Mouse (Mus musculus) cerebellum, postnatal 25 days (tissue): ENCODE data around the gene Rps21.

Experiments used
- DNase-seq, 2 experiments: peaks; one replicate each; pipeline ENCODE4 v3.0.0; 2021; ENCODE audit warnings: mixed read lengths in 2 of 2

Gene Rps21

GRCm38 (mm10) chr2:180259826-180260609 is 2.8 kb downstream of the Rps21 start:
- peak in 1 of 2 experiments; percentile 9 for DNase-seq

- peak in 1 of 2 experiments; percentile 7 for DNase-seq
Measured at GRCm38 (mm10) chr2:180260610-180261480, 3.7 kb downstream of the Rps21 start.

GRCm38 (mm10) chr2:180261901-180262300 is 4.7 kb downstream of the Rps21 start:
- DNase-seq, result peak in 1 of 2 experiments; percentile 36

- DNase-seq, result no peak
Measured at GRCm38 (mm10) chr2:180262441-180262840, 5.3 kb downstream of the Rps21 start.

- peak in 1 of 2 experiments; percentile 6 for DNase-seq
Measured at GRCm38 (mm10) chr2:180262891-180263290, 5.7 kb downstream of the Rps21 start.

- no peak for DNase-seq
Measured at GRCm38 (mm10) chr2:180267955-180268354, 10.8 kb downstream of the Rps21 start.

- DNase-seq, result no peak
Measured at GRCm38 (mm10) chr2:180269329-180269728, 12.2 kb downstream of the Rps21 start.

GRCm38 (mm10) chr2:180270537-180271255 is 13.5 kb downstream of the Rps21 start:
- no peak for DNase-seq

GRCm38 (mm10) chr2:180271804-180272395 is 14.7 kb downstream of the Rps21 start:
- peak in 1 of 2 experiments; percentile 31 for DNase-seq

GRCm38 (mm10) chr2:180272884-180273321 is 15.7 kb downstream of the Rps21 start:
- no peak for DNase-seq

- DNase-seq, result peak; percentile 89 to 95
Measured at GRCm38 (mm10) chr2:180273394-180274244, 16.4 kb downstream of the Rps21 start, which contains the start of gene Cables2. Cables2 (minus strand) TSS chr2:180273496.

GRCm38 (mm10) chr2:180274523-180274922 is 17.3 kb downstream of the Rps21 start:
- DNase-seq, result no peak

GRCm38 (mm10) chr2:180275836-180276235 is 18.7 kb downstream of the Rps21 start:
- peak; percentile 83 to 87 for DNase-seq

- DNase-seq, result no peak
Measured at GRCm38 (mm10) chr2:180276385-180276784, 19.2 kb downstream of the Rps21 start.

GRCm38 (mm10) chr2:180276851-180277259 is 19.7 kb downstream of the Rps21 start:
- no peak for DNase-seq

- DNase-seq, result no peak
Measured at GRCm38 (mm10) chr2:180277773-180278320, 20.7 kb downstream of the Rps21 start.

GRCm38 (mm10) chr2:180279321-180279720 is 22.1 kb downstream of the Rps21 start:
- DNase-seq, result no peak

- DNase-seq, result no peak
Measured at GRCm38 (mm10) chr2:180288966-180289365, 31.8 kb downstream of the Rps21 start.

GRCm38 (mm10) chr2:180289440-180290108 is 32.4 kb downstream of the Rps21 start, which contains the start of gene Rbbp8nl:
Rbbp8nl (minus strand) TSS chr2:180289879.
- DNase-seq, result no peak

- DNase-seq, result no peak
Measured at GRCm38 (mm10) chr2:180290503-180290902, 33.3 kb downstream of the Rps21 start.
